Mouse (Mus musculus): ENCODE results near the gene Unc13c. TPM values are rescaled to one million over a fixed set of nuclear protein-coding genes. Genes with fewer than 3 reads are reported as not detected.

The Unc13c gene
- polyA plus RNA-seq (2015; fragmentation: Nextera tagmentation; extraction: Ambion mirVana), result 1.1 and 2.2 TPM in 2 replicates

DNA sequence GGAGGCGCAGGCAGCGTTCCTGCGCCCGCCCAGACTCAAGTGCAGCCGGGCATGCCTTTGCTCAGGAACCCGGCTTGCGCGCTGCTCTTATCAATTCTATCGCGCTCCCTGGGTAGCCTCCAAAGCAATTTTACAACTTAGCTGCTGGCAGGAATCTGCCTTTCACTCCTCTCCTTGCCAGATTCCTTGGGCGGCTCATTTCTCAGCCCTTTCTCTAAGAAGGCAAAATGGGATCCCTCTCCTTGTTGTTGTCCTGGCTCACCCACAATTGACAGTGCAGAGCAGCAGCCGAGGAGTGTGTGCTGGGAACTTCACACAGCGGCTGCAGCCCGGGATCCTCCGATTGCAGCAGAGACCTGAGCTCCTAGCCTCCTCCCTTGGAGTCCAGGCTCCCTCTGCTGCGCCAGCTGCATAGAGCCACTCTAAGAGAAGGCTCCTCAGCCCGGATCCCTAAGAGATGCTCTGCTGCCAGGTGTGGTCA lies at the start of gene Unc13c:
Unc13c (minus strand) TSS at position 326 of the 481 bp plus-strand sequence.
- H3K27ac ChIP-seq (ENCODE audit: low read length), result no peak within 1 kb of the TSS
- 1% methylated on average over 17 of the region's 17 CpGs for WGBS
- ATAC-seq, result peak; percentile 84

DNA sequence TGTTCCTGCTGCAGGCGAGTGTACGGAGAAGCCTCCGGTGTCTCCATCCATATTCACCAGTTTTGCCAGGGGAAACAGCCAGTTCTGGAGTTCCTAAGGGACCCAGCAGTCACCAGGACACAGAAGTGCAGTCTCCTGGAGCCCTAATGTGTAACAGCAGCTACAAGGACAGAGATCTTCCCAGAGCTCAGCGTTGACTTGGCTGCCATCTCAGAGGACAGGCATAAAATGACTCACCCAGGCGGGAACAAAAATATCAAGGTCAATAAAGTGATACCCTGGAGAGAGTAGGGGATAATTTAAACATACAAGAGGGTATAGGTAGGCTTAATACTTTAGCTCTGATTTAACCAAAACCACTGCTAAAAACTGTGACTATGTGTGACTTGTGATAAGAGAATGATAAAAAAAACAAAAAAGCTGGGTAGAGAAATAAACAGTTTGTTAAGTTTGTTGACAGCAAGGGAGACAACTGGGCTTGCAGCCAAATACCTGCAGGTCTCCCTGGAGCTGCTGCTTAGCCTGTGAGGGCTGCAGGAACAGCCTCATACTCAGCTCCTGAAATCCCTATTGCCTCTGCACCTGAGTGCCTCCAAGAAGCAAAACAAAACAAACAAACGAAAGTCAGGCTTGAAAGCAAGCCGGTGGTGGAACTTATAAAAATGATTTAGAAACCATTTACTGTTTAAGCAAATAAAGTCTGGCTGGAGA lies 39.4 kb upstream of the Unc13c start:
- Histone ChIP-seq H3K9me3 (ENCODE audit: control insufficient read depth, low read length) (no peaks in the 10 kb centered on the region), H3K36me3 (ENCODE audit: control insufficient read depth, insufficient read depth) (no peaks in the 10 kb centered on the region), H3K27ac (ENCODE audit: low read length) (no peak overlapping the region), H3K9ac (replicated peaks; ENCODE audit: low read depth, low read length) (no peak overlapping the region), H3K4me3 (replicated peaks; ENCODE audit: low read length) (no peak overlapping the region), H3K4me1 (replicated peaks; ENCODE audit: control insufficient read depth, insufficient read depth, low read length) (0 out of 2 replicates have a peak, but pooled peaks cover 2% of the 10 kb centered on the region), H3K27me3 (replicated peaks; ENCODE audit: control insufficient read depth, insufficient read depth, low read length) (no peaks in the 10 kb centered on the region), H3K4me2 (ENCODE audit: low read length) (no peak overlapping the region)
- no peak for ATAC-seq
- 70% methylated on average over 7 of the region's 7 CpGs for WGBS

More for the DNA sequence above, at the start of gene Unc13c:
- Histone ChIP-seq H3K27me3 (replicated peaks; ENCODE audit: control insufficient read depth, insufficient read depth, low read length) (no peaks in the 10 kb centered on the region), H3K9me3 (ENCODE audit: control insufficient read depth, low read length) (no peaks in the 10 kb centered on the region), H3K4me1 (replicated peaks; ENCODE audit: control insufficient read depth, insufficient read depth, low read length) (peaks cover 14% of the 10 kb centered on the region), H3K36me3 (ENCODE audit: control insufficient read depth, insufficient read depth) (no peaks in the 10 kb centered on the region), H3K4me3 (replicated peaks; ENCODE audit: low read length) (peak within 1 kb of the TSS; percentile 35), H3K4me2 (ENCODE audit: low read length) (peak within 1 kb of the TSS; percentile 54), H3K9ac (replicated peaks; ENCODE audit: low read depth, low read length) (peak within 1 kb of the TSS; percentile 44)

DNA sequence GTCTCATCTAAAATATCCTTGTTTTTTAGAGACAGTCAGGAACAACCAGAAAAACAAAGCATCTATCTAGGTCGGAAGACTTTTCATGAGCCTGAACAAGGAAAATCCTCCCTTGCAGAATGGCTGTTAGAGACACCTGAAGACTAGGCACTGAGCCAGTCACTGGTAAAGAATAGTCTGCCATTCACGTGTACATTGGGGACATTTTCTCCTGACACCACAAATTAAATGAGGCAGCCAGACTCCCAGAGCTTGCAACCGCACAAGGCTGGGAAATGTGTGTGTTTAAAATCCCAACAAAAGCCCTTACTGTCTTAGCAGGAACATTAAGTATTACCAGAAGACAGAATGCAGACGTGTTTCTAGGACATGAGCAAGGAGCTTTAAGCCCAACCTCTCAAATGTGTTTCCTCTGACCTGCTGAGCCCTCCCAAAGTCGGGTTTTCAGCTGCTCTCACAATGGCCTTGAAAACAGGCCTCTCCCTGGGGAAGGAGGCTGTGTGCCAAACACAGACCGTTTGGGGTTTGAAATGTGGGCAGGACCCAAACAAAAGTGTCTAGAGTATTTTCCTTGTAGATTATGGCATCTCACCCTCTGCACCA lies 33.7 kb upstream of the Unc13c start:
- Histone ChIP-seq H3K4me2 (ENCODE audit: low read length) (no peak overlapping the region), H3K27ac (ENCODE audit: low read length) (no peak overlapping the region), H3K4me3 (replicated peaks; ENCODE audit: low read length) (no peak overlapping the region), H3K4me1 (replicated peaks; ENCODE audit: control insufficient read depth, insufficient read depth, low read length) (peaks cover 7% of the 10 kb centered on the region), H3K9ac (replicated peaks; ENCODE audit: low read depth, low read length) (peak overlapping the region; percentile 11; the same call in 1 of the 2 replicates), H3K27me3 (replicated peaks; ENCODE audit: control insufficient read depth, insufficient read depth, low read length) (no peaks in the 10 kb centered on the region), H3K9me3 (ENCODE audit: control insufficient read depth, low read length) (no peaks in the 10 kb centered on the region), H3K36me3 (ENCODE audit: control insufficient read depth, insufficient read depth) (no peaks in the 10 kb centered on the region)
- ATAC-seq, result no peak
- WGBS, result 10% methylated on average over 6 of the region's 6 CpGs

DNA sequence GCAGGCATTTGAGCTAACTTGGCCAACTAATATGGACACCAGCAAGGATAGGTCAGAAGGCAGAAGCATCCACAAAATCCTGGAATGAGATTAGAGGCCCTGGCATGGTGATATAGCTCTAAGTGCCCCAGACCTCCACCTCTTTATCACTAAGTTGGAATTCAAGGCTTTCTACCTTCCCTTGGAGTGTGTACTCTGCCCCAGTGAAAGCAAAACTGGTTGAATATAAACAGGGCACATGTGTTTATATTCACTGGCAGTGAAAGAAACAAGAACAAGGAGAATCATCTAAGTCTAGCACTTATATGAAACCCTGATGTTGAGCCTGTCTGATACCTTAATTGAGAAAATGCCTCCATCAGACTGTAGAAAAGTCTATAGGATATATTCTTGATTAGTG lies 19.3 kb upstream of the Unc13c start:
- Histone ChIP-seq H3K36me3 (ENCODE audit: control insufficient read depth, insufficient read depth) (no peaks in the 10 kb centered on the region), H3K9ac (replicated peaks; ENCODE audit: low read depth, low read length) (no peak overlapping the region), H3K4me2 (ENCODE audit: low read length) (no peak overlapping the region), H3K4me3 (replicated peaks; ENCODE audit: low read length) (no peak overlapping the region), H3K4me1 (replicated peaks; ENCODE audit: control insufficient read depth, insufficient read depth, low read length) (no peaks in the 10 kb centered on the region), H3K9me3 (ENCODE audit: control insufficient read depth, low read length) (no peaks in the 10 kb centered on the region), H3K27ac (ENCODE audit: low read length) (no peak overlapping the region), H3K27me3 (replicated peaks; ENCODE audit: control insufficient read depth, insufficient read depth, low read length) (no peaks in the 10 kb centered on the region)
- no peak for ATAC-seq

DNA sequence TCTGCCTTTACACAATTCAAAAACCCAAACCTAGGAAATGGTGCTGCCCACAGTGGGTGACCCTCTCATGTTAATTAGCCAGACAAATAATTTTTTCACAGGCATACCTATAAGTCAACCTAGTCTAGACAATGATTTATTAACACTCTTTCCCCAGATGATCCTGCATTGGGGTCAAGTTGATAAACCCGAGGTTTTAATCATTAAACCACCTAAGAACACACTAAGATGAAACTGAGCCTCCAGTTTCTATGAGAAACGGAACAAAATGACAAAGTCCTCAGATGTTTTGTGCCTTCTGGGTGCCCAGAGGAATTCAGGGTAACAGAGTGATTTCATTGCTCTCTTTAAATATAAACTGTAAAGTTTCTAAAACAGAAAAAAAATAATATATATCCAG lies 18.5 kb upstream of the Unc13c start:
- no peak for ATAC-seq
- no peaks in the 10 kb centered on the region for H3K36me3 ChIP-seq (ENCODE audit: control insufficient read depth, insufficient read depth)
- H3K4me3 ChIP-seq (replicated peaks; ENCODE audit: low read length), result no peak overlapping the region
- H3K27ac ChIP-seq (ENCODE audit: low read length), result no peak overlapping the region
- no peak overlapping the region for H3K9ac ChIP-seq (replicated peaks; ENCODE audit: low read depth, low read length)
- no peak overlapping the region for H3K4me2 ChIP-seq (ENCODE audit: low read length)
- H3K9me3 ChIP-seq (ENCODE audit: control insufficient read depth, low read length), result no peaks in the 10 kb centered on the region
- WGBS, result 85% methylated on average over 2 of the region's 2 CpGs
- no peaks in the 10 kb centered on the region for H3K27me3 ChIP-seq (replicated peaks; ENCODE audit: control insufficient read depth, insufficient read depth, low read length)
- no peaks in the 10 kb centered on the region for H3K4me1 ChIP-seq (replicated peaks; ENCODE audit: control insufficient read depth, insufficient read depth, low read length)

DNA sequence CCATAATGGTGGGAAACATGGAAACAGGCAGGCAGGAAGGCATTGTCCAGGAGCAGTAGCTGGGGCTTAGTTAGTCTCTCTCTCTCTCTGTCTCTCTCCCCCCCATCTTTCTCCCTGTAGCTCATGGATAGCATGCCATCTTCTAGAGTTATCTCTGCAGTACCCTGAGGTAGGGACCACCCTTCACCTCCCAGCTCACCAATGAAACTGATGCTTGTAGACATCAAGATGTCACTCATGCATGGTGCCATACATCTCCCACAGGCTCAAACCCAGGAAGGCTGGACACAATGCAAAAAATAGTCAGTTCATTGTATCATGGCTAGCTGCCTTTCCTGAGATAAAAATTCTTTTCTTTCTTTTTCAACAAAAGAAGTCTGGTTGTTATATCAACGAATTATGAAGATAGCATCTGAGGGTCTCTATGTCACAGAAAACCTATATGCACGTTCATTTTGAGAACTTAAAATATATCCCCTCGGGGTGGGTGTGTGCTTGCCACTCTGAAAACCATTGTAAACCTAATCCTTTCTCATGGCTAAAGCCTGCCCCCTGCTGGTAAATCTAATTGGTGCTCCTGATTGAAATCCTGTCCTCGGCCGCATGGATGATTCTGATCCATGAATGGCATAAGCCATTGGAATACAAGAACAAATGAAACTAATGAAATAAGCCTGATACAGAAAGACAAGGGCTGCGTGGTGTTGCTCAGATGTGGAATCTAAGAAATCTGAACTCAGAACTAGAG lies 14.0 kb upstream of the Unc13c start:
- Histone ChIP-seq H3K4me2 (ENCODE audit: low read length) (no peak overlapping the region), H3K4me3 (replicated peaks; ENCODE audit: low read length) (no peak overlapping the region), H3K4me1 (replicated peaks; ENCODE audit: control insufficient read depth, insufficient read depth, low read length) (no peaks in the 10 kb centered on the region), H3K36me3 (ENCODE audit: control insufficient read depth, insufficient read depth) (no peaks in the 10 kb centered on the region), H3K9me3 (ENCODE audit: control insufficient read depth, low read length) (no peaks in the 10 kb centered on the region), H3K9ac (replicated peaks; ENCODE audit: low read depth, low read length) (no peak overlapping the region), H3K27ac (ENCODE audit: low read length) (no peak overlapping the region), H3K27me3 (replicated peaks; ENCODE audit: control insufficient read depth, insufficient read depth, low read length) (no peaks in the 10 kb centered on the region)
- WGBS, result 4% methylated on average over 6 of the region's 6 CpGs
- ATAC-seq, result peak; percentile 75

DNA sequence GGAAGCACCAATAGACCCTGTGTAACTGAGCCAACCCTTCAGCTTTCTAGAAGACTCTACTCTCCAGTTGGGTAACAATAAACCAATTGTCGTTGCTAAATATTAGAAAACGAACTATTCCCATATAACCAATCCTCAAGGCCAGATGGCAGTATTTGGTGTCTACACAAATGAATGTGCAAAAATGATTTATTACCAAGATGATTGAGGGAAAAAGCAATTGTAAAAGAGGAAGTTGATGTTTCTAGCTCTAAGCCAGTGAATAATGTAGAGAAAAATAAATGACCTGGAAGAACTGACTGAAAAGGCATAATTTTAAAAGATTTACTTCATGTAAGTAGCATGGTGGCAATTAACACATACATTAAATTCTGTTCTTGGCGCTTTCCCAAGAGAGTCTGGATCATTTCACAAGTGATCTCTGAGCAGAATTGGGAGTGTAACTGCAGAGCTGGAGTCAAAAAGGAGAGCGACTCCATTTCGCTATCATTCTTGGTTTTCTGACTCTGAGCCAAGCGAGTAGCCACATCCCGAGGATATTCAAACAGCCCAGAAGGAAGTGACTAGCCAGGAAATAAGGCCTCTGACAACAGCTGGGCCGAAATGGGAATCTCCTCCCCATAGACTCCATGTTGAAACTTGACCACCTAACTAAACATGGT lies 3.7 kb upstream of the Unc13c start:
- ATAC-seq, result no peak
- WGBS, result 81% methylated on average over 8 of the region's 8 CpGs
- Histone ChIP-seq H3K9me3 (ENCODE audit: control insufficient read depth, low read length) (no peaks in the 10 kb centered on the region), H3K9ac (replicated peaks; ENCODE audit: low read depth, low read length) (no peak overlapping the region), H3K27ac (ENCODE audit: low read length) (no peak overlapping the region), H3K36me3 (ENCODE audit: control insufficient read depth, insufficient read depth) (no peaks in the 10 kb centered on the region), H3K27me3 (replicated peaks; ENCODE audit: control insufficient read depth, insufficient read depth, low read length) (no peaks in the 10 kb centered on the region), H3K4me3 (replicated peaks; ENCODE audit: low read length) (no peak overlapping the region), H3K4me2 (ENCODE audit: low read length) (no peak overlapping the region), H3K4me1 (replicated peaks; ENCODE audit: control insufficient read depth, insufficient read depth, low read length) (peaks cover 14% of the 10 kb centered on the region)

DNA sequence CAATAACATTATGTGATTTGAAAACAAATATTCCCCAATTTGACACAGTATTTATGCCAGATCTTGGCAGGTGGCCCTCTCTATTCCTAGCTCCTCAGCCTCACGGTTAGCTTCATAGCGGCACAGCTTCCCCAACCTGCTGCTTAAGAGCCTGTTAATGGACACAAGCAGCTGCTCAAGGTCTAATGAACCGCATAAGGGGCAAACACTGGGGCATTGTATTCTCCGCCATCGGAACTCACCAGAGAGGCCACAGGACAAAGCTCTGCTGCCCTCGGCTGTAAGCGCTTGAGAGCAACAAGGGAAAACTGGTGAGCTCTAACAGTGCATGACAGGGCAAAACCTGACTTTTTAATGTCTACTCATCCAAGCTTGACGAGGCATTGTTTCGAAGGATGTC lies 2.0 kb upstream of the Unc13c start:
- H3K4me2 ChIP-seq (ENCODE audit: low read length), result no peak overlapping the region
- 0 out of 2 replicates have a peak, but pooled peaks have one; percentile 11 for ATAC-seq

More for the DNA sequence above, 2.0 kb upstream of the Unc13c start:
- Histone ChIP-seq H3K4me3 (replicated peaks; ENCODE audit: low read length) (no peak overlapping the region), H3K27me3 (replicated peaks; ENCODE audit: control insufficient read depth, insufficient read depth, low read length) (no peaks in the 10 kb centered on the region), H3K9me3 (ENCODE audit: control insufficient read depth, low read length) (no peaks in the 10 kb centered on the region), H3K36me3 (ENCODE audit: control insufficient read depth, insufficient read depth) (no peaks in the 10 kb centered on the region), H3K27ac (ENCODE audit: low read length) (no peak overlapping the region), H3K4me1 (replicated peaks; ENCODE audit: control insufficient read depth, insufficient read depth, low read length) (peaks cover 14% of the 10 kb centered on the region), H3K9ac (replicated peaks; ENCODE audit: low read depth, low read length) (no peak overlapping the region)
- 5% methylated on average over 9 of the region's 9 CpGs for WGBS
